8 mouse cellular contexts compared by ENCODE assay signal in genomic region chr19:56776719-56777382, GRCm38 (mm10). TPM values are rescaled to one million over a fixed set of nuclear protein-coding genes. Genes with fewer than 3 reads are reported as not detected.
DNase-seq lines count a peak whose midpoint lies in the region; ATAC-seq and TF ChIP-seq lines count a peak whose summit lies in the region.

No protein-coding gene starts in this region.

- TF ChIP-seq POLR2A in bone marrow, adult 2 months (IDR thresholded peaks at IDR 0.05; ENCODE audit: borderline replicate concordance, control insufficient read depth, low read depth, low read length): no peak

- H3K9me3 ChIP-seq in neural tube, embryonic 15.5 days (replicated peaks): no peaks in the 10 kb centered on the region
- H3K9me3 ChIP-seq in forebrain, postnatal 0 days (ENCODE audit: low read length): no peaks in the 10 kb centered on the region
- no peaks in the 10 kb centered on the region for H3K9me3 ChIP-seq in limb, embryonic 11.5 days (ENCODE audit: control insufficient read depth, low read length)

- no peak overlapping the region for H3K4me2 ChIP-seq in neural tube, embryonic 15.5 days
- H3K4me2 ChIP-seq in forebrain, postnatal 0 days (ENCODE audit: low read depth): no peak overlapping the region
- no peak overlapping the region; the same call in 1 of the 2 replicates for H3K4me2 ChIP-seq in limb, embryonic 11.5 days (ENCODE audit: low read depth, severe bottlenecking)

- H3K36me3 ChIP-seq in neural tube, embryonic 15.5 days: no peaks in the 10 kb centered on the region
- H3K36me3 ChIP-seq in forebrain, postnatal 0 days (ENCODE audit: insufficient read depth): no peaks in the 10 kb centered on the region
- H3K36me3 ChIP-seq in limb, embryonic 11.5 days (ENCODE audit: control insufficient read depth, insufficient read depth, low read length): no peaks in the 10 kb centered on the region

- DNase-seq in neural tube, embryonic 10.5 days (ENCODE audit: extremely low spot score, low spot score): peak; percentile 39
- DNase-seq in forebrain, postnatal 0 days: peak; percentile 78
- DNase-seq in induced T-regulatory cell, adult 2 months (ENCODE audit: low read depth): peak; percentile 67
- DNase-seq in limb, embryonic 11.5 days (ENCODE audit: low spot score): peak; percentile 60
- DNase-seq in naive thymus-derived CD4-positive, alpha-beta T cell, adult 2 months (ENCODE audit: low read depth): peak; percentile 60
- DNase-seq in thymus, postnatal 4 days: peak; percentile 47

- H3K4me3 ChIP-seq in neural tube, embryonic 15.5 days (replicated peaks): no peak overlapping the region
- H3K4me3 ChIP-seq in bone marrow, adult 2 months (replicated peaks; ENCODE audit: control insufficient read depth, low read depth, low read length): no peak overlapping the region
- H3K4me3 ChIP-seq in forebrain, postnatal 0 days (ENCODE audit: low read depth, low read length): no peak overlapping the region
- no peak overlapping the region for H3K4me3 ChIP-seq in limb, embryonic 11.5 days (ENCODE audit: low read depth, low read length)

- no peak overlapping the region for H3K27ac ChIP-seq in neural tube, embryonic 15.5 days (replicated peaks)
- H3K27ac ChIP-seq in bone marrow, adult 2 months (ENCODE audit: control insufficient read depth, insufficient read depth, low read depth, low read length, poor library complexity): no peak overlapping the region
- no peak overlapping the region for H3K27ac ChIP-seq in forebrain, postnatal 0 days (ENCODE audit: low read depth, low read length)
- no peak overlapping the region for H3K27ac ChIP-seq in limb, embryonic 11.5 days (replicated peaks; ENCODE audit: low read depth, low read length)

- H3K27me3 ChIP-seq in neural tube, embryonic 15.5 days (replicated peaks): peaks cover 25% of the 10 kb centered on the region
- peaks cover 7% of the 10 kb centered on the region; the same call in 1 of the 2 replicates for H3K27me3 ChIP-seq in forebrain, postnatal 0 days (ENCODE audit: insufficient read depth, low read length)
- peaks cover 23% of the 10 kb centered on the region for H3K27me3 ChIP-seq in limb, embryonic 11.5 days (ENCODE audit: control insufficient read depth, insufficient read depth, low read length)

- peak; percentile 72 for TF ChIP-seq CTCF in bone marrow, adult 2 months (IDR thresholded peaks at IDR 0.05; ENCODE audit: control insufficient read depth, insufficient read depth, low read length)
- TF ChIP-seq CTCF in forebrain, postnatal 0 days (IDR thresholded peaks at IDR 0.05; ENCODE audit: low read depth): peak; percentile 87

- H3K9ac ChIP-seq in neural tube, embryonic 15.5 days (replicated peaks): no peak overlapping the region
- no peak overlapping the region for H3K9ac ChIP-seq in forebrain, postnatal 0 days
- no peak overlapping the region for H3K9ac ChIP-seq in limb, embryonic 11.5 days (ENCODE audit: low read length)

- no peak for ATAC-seq in neural tube, embryonic 15.5 days (ENCODE audit: low FRiP score)
- ATAC-seq in forebrain, postnatal 0 days: peak; percentile 83
- ATAC-seq in limb, embryonic 11.5 days (ENCODE audit: insufficient number of reproducible peaks, low FRiP score, low TSS enrichment, low read depth): no peak

- peaks cover 25% of the 10 kb centered on the region for H3K4me1 ChIP-seq in neural tube, embryonic 15.5 days
- H3K4me1 ChIP-seq in bone marrow, adult 2 months (ENCODE audit: control insufficient read depth, insufficient read depth, low read length): peaks cover 3% of the 10 kb centered on the region
- 0 out of 2 replicates have a peak, but pooled peaks cover 11% of the 10 kb centered on the region for H3K4me1 ChIP-seq in forebrain, postnatal 0 days (ENCODE audit: insufficient read depth)
- H3K4me1 ChIP-seq in limb, embryonic 11.5 days (ENCODE audit: control insufficient read depth, insufficient read depth, low read length): peaks cover 13% of the 10 kb centered on the region

- 42% methylated on average over 16 of the region's 16 CpGs for WGBS in neural tube, embryonic 15.5 days
- 20% methylated on average over 16 of the region's 16 CpGs for WGBS in bone marrow, adult 2 months
- WGBS in forebrain, postnatal 0 days: 44% methylated on average over 16 of the region's 16 CpGs
- WGBS in limb, embryonic 11.5 days: 26% methylated on average over 16 of the region's 16 CpGs

RNA-seq across cellular contexts. Expression of gene Ccdc186, which starts 45.1 kb away (rescaled TPM):
- polyA plus RNA-seq in neural tube, embryonic 15.5 days (2015; fragmentation: Nextera tagmentation; extraction: Ambion mirVana): 20.4 and 22.2 TPM in 2 replicates
- polyA plus RNA-seq in bone marrow, adult 2 months (2011; ENCODE audit: insufficient read depth, insufficient read length, low replicate concordance, missing spikeins): 5.1 and 11.6 TPM in 2 replicates
- 20.9 and 21.2 TPM in 2 replicates for total RNA-seq in forebrain, postnatal 0 days (2014; rRNA removed)
- polyA plus RNA-seq in forebrain, postnatal 0 days (2015; fragmentation: Nextera tagmentation; extraction: Ambion mirVana): 15.7 and 20.2 TPM in 2 replicates
- polyA plus RNA-seq in limb, embryonic 11.5 days (2014; fragmentation: Nextera tagmentation; extraction: Ambion mirVana): 19.1 and 20.8 TPM in 2 replicates

RNA-seq across cellular contexts. Expression of gene Tdrd1, which starts 49.2 kb away (rescaled TPM):
- polyA plus RNA-seq in neural tube, embryonic 15.5 days (2015; fragmentation: Nextera tagmentation; extraction: Ambion mirVana): 1.1 and 1.2 TPM in 2 replicates
- polyA plus RNA-seq in bone marrow, adult 2 months (2011; ENCODE audit: insufficient read depth, insufficient read length, low replicate concordance, missing spikeins): not detected in 2 replicates
- total RNA-seq in forebrain, postnatal 0 days (2014; rRNA removed): 0.69 and 1.7 TPM in 2 replicates
- 0.50 and 0.77 TPM in 2 replicates for polyA plus RNA-seq in forebrain, postnatal 0 days (2015; fragmentation: Nextera tagmentation; extraction: Ambion mirVana)
- 0.63 and 1.1 TPM in 2 replicates for polyA plus RNA-seq in limb, embryonic 11.5 days (2014; fragmentation: Nextera tagmentation; extraction: Ambion mirVana)

RNA-seq across cellular contexts. Expression of gene Adrb1, which starts 54.9 kb away (rescaled TPM):
- polyA plus RNA-seq in neural tube, embryonic 15.5 days (2015; fragmentation: Nextera tagmentation; extraction: Ambion mirVana): 1.0 and 1.1 TPM in 2 replicates
- 0.50 TPM in 1 of 2 replicates, not detected in the other for polyA plus RNA-seq in bone marrow, adult 2 months (2011; ENCODE audit: insufficient read depth, insufficient read length, low replicate concordance, missing spikeins)
- 7.3 and 8.5 TPM in 2 replicates for total RNA-seq in forebrain, postnatal 0 days (2014; rRNA removed)
- 2.8 and 3.4 TPM in 2 replicates for polyA plus RNA-seq in forebrain, postnatal 0 days (2015; fragmentation: Nextera tagmentation; extraction: Ambion mirVana)
- 0.24 and 0.33 TPM in 2 replicates for polyA plus RNA-seq in limb, embryonic 11.5 days (2014; fragmentation: Nextera tagmentation; extraction: Ambion mirVana)
